Mouse (Mus musculus): ENCODE data around the gene H2-Q10. TPM values are rescaled to one million over a fixed set of nuclear protein-coding genes. Genes with fewer than 3 reads are reported as not detected.
"Not testable (repeated sequence)": the region's sequence is repeated elsewhere in the genome, so short reads cannot be mapped to it uniquely, and the experiment has no call there.

Gene H2-Q10
- total RNA-seq, 4 experiments from 2014 or later, result 0.12 to 0.64 (median 0.56) TPM; not detected in 1

DNA sequence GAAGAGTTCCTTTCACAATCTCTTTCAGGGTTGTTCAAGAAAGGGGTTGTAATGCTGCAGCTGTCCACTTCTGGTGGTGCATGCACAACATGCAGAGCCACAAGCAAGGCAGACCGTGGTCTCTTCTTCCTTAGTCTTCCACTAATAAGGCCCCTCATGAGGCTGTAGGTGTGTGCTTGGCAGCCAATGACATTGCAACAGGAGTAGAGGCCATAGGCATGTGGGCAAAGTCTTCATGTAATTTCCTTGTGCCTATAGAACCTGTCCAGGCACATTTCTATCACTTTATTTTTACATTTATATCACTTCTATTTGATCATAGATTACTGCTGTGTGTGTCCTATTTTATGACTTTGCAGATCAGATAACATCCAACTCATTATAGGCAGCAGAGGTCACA lies 11.6 kb upstream of the H2-Q10 start:
- not testable (repeated sequence) for DNase-seq (ENCODE audit: low spot score in 2 of 2)

DNA sequence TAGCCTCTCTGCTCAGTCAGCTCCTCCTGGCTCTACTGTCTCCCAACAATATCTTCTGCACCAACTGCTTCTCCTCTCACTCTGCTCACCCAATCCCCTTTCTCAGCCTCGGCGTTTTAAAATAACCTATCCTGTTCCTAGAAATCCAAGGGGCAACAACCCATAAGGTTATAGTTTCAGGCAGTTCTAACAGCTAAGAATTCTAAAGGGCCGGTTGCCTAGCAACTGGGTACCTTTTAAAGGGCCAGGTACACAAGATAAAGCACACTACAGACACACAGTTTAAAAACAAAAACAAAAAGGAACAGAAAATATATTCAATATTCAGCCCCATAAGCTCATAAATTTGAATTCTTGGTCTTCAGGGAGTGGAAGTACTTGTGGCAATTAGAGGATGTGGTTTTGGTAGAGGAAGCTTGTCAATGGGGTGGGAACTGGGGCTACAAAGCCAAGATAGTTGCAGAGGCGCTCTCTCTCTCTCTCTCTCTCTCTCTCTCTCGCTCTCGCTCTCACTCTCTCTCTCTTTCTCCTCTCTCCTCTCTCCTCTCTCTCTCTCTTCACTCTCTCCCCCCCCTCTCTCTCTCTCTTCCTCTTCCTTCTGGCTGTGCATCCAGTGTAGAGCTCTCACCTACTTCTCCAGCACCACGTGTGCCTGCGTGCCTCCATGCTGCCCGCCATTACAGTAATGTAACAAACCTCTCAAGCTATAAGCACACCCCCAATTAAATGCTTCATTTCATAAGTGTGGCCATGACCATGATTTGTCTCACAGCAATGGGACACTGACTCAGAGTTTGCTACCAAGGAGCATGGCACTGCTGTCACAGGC lies 9.2 kb upstream of the H2-Q10 start:
- DNase-seq (ENCODE audit: low spot score in 2 of 2), result not testable (repeated sequence)

- not testable (repeated sequence) for DNase-seq (ENCODE audit: low spot score in 2 of 2)
Measured at GRCm38 (mm10) chr17:35465651-35466050, 4.2 kb upstream of the H2-Q10 start.

- not testable (repeated sequence) for DNase-seq (ENCODE audit: low spot score in 2 of 2)
Measured at GRCm38 (mm10) chr17:35468936-35469335, 953 bp upstream of the H2-Q10 start.

- peak in 1 of 2 experiments; percentile 51 for DNase-seq (ENCODE audit: low spot score in 2 of 2)
Measured at GRCm38 (mm10) chr17:35484066-35484465, 14.2 kb downstream of the H2-Q10 start.

- no peak for DNase-seq (ENCODE audit: low spot score in 2 of 2)
Measured at GRCm38 (mm10) chr17:35485702-35486101, 15.8 kb downstream of the H2-Q10 start.

- no peak for DNase-seq (ENCODE audit: low spot score in 2 of 2)
Measured at GRCm38 (mm10) chr17:35486726-35487125, 16.8 kb downstream of the H2-Q10 start.

- DNase-seq (ENCODE audit: low spot score in 2 of 2), result no peak
Measured at GRCm38 (mm10) chr17:35488041-35488440, 18.2 kb downstream of the H2-Q10 start.

- no peak for DNase-seq (ENCODE audit: low spot score in 2 of 2)
Measured at GRCm38 (mm10) chr17:35490320-35490719, 20.4 kb downstream of the H2-Q10 start.

GRCm38 (mm10) chr17:35497124-35497523 lies 27.2 kb downstream of the H2-Q10 start:
- DNase-seq (ENCODE audit: low spot score in 2 of 2), result no peak

- DNase-seq (ENCODE audit: low spot score in 2 of 2), result no peak
Measured at GRCm38 (mm10) chr17:35502226-35502625, 32.3 kb downstream of the H2-Q10 start.

DNA sequence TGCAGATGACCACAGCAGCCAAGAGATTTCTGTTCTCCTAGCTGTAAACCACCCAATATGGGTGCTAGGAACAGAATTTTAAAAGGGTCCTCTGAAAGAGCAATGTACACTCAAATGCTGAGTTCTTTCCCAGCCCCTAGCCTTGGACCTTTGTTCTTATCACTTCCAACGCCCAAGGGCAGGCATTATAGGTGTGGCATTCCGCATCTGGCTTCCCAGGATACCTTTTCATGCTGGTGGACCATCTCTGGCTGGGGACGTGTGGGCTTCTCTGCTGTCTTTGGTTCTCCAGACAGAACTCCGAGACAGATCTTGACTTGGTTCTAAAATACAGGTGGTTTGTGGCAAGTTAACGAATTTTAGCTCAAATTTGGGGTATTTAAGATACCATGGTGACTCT lies 32.9 kb downstream of the H2-Q10 start:
- no peak for DNase-seq (ENCODE audit: low spot score in 2 of 2)

GRCm38 (mm10) chr17:35503849-35504248 lies 34.0 kb downstream of the H2-Q10 start:
- no peak for DNase-seq (ENCODE audit: low spot score in 2 of 2)

- no peak for DNase-seq (ENCODE audit: low spot score in 2 of 2)
Measured at GRCm38 (mm10) chr17:35504628-35505481, 35.0 kb downstream of the H2-Q10 start.

DNA sequence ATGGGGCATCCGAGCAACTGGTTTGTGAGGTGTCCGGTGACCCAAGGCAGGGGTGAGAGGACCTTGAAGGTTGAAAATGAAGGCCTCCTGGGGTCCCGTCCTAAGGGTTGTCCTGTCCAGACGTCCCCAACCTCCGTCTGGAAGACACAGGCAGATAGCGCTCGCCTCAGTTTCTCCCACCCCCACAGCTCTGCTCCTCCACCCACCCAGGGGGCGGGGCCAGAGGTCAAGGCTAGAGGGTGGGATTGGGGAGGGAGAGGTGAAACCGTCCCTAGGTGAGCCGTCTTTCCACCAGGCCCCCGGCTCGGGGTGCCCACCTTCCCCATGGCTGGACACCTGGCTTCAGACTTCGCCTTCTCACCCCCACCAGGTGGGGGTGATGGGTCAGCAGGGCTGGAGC lies 35.9 kb downstream of the H2-Q10 start, which contains the start of gene Pou5f1:
Pou5f1 (plus strand) TSS at position 243 of the 400 bp plus-strand sequence.
- DNase-seq (ENCODE audit: low spot score in 2 of 2), result no peak

- no peak for DNase-seq (ENCODE audit: low spot score in 2 of 2)
Measured at GRCm38 (mm10) chr17:35506881-35507280, 37.0 kb downstream of the H2-Q10 start.

GRCm38 (mm10) chr17:35507556-35508260 lies 37.8 kb downstream of the H2-Q10 start:
- DNase-seq (ENCODE audit: low spot score in 2 of 2), result no peak

- not testable (repeated sequence) for DNase-seq (ENCODE audit: low spot score in 2 of 2)
Measured at GRCm38 (mm10) chr17:35508279-35508678, 38.4 kb downstream of the H2-Q10 start.

- no peak for DNase-seq (ENCODE audit: low spot score in 2 of 2)
Measured at GRCm38 (mm10) chr17:35509284-35509683, 39.4 kb downstream of the H2-Q10 start.

DNA sequence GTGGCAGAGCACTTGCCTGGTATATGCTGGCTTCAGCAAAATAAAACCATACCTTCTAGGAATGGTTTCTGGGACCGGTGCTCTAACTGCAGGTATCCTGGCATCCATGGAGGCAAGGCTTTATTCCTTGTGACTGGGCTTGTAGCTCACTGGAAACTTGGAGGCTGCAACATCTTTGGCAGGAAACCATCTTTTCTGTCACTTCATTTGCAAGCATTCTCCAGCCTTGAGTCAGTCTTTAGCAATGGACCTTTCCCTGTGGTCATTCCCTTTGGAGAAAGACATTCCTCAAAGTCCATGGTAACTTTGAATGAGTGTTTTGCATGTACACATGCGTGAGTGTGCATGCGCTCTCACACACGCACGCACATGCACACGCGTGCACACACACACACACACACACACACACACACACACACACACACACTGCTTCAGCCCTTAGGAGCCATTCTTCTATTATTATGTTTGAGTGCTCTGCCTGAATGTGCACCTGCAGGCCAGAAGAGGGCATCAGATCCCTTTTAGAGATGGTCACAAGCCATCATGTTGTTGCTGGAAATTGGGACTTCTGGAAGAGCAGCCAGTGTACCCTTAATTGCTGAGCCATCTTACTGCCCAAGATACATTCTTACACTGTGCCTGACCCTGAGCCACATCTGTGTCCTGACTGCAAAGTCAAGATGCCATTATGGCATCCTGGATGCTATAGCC lies 43.2 kb downstream of the H2-Q10 start:
- no peak for DNase-seq (ENCODE audit: low spot score in 2 of 2)

DNA sequence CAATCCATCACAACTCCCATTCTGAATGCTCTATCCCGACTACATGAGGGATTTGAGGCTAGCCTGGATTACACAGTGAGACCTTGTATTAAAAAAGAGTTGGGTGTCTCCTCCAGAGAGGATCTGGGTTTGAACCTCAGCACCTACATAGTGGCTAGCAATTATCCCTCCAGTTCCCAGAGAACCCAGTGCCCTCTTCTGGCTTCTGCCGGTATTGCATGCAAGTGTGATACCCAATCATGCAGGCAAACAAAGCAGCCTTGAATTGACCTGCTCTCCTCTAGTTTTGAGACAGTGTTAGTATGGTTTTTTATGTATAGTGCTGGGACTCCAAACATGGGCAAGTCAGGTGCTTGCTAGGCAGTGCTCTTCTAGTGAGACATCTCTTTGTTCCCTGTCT lies 44.0 kb downstream of the H2-Q10 start:
- peak in 1 of 2 experiments; percentile 52 for DNase-seq (ENCODE audit: low spot score in 2 of 2)

Measured in layer of hippocampus, adult 8-10 months (tissue).